Mouse (Mus musculus) heart, postnatal 4 days (tissue): ENCODE measurements around the gene Sesn3. TPM values are rescaled to one million over a fixed set of nuclear protein-coding genes. Genes with fewer than 3 reads are reported as not detected.
"Not testable (repeated sequence)": the region's sequence is repeated elsewhere in the genome, so short reads cannot be mapped to it uniquely, and the experiment has no call there.

Experiments
- DNase-seq: peaks from one replicate; pipeline ENCODE4 v3.0.0; 2021
- total RNA-seq, 2 experiments: library from RNA; stranded (reverse); gene quantifications; 2 replicates each; pipeline ENCODE4 v1.2.3; 2021

Gene Sesn3
- total RNA-seq, result 10 to 100 TPM; 24.8 to 28.6 TPM

GRCm38 (mm10) chr9:14274986-14275720 is at the start of gene Sesn3:
Sesn3 (plus strand) TSS chr9:14275067.
- DNase-seq, result peak; percentile 80

GRCm38 (mm10) chr9:14227086-14227485 is 47.8 kb upstream of the Sesn3 start:
- not testable (repeated sequence) for DNase-seq

GRCm38 (mm10) chr9:14233702-14234373 is 41.0 kb upstream of the Sesn3 start:
- DNase-seq, result no peak

GRCm38 (mm10) chr9:14235286-14235685 is 39.6 kb upstream of the Sesn3 start:
- DNase-seq, result no peak

- DNase-seq, result not testable (repeated sequence)
Observed at GRCm38 (mm10) chr9:14241003-14241402, 33.9 kb upstream of the Sesn3 start.

GRCm38 (mm10) chr9:14242308-14242707 is 32.6 kb upstream of the Sesn3 start:
- DNase-seq, result no peak

GRCm38 (mm10) chr9:14244528-14244927 is 30.3 kb upstream of the Sesn3 start:
- DNase-seq, result no peak

GRCm38 (mm10) chr9:14245013-14245586 is 29.8 kb upstream of the Sesn3 start:
- no peak for DNase-seq

GRCm38 (mm10) chr9:14246016-14246799 is 28.7 kb upstream of the Sesn3 start:
- peak; percentile 59 for DNase-seq

- no peak for DNase-seq
Observed at GRCm38 (mm10) chr9:14247480-14248208, 27.2 kb upstream of the Sesn3 start.

GRCm38 (mm10) chr9:14248209-14248596 is 26.7 kb upstream of the Sesn3 start:
- DNase-seq, result no peak

- no peak for DNase-seq
Observed at GRCm38 (mm10) chr9:14261150-14261549, 13.7 kb upstream of the Sesn3 start.

- no peak for DNase-seq
Observed at GRCm38 (mm10) chr9:14262568-14262972, 12.3 kb upstream of the Sesn3 start.

- no peak for DNase-seq
Observed at GRCm38 (mm10) chr9:14266470-14266869, 8.4 kb upstream of the Sesn3 start.

GRCm38 (mm10) chr9:14268578-14268977 is 6.3 kb upstream of the Sesn3 start:
- DNase-seq, result no peak

- DNase-seq, result no peak
Observed at GRCm38 (mm10) chr9:14272921-14273320, 1.9 kb upstream of the Sesn3 start.

- DNase-seq, result no peak
Observed at GRCm38 (mm10) chr9:14274586-14274985, 281 bp upstream of the Sesn3 start.

- DNase-seq, result peak; percentile 98
Observed at GRCm38 (mm10) chr9:14275792-14276480, 1.1 kb downstream of the Sesn3 start.

GRCm38 (mm10) chr9:14276481-14277287 is 1.8 kb downstream of the Sesn3 start:
- DNase-seq, result peak; percentile 67

- no peak for DNase-seq
Observed at GRCm38 (mm10) chr9:14277365-14277991, 2.6 kb downstream of the Sesn3 start.
